Mouse (Mus musculus): ENCODE data around the gene Fbxw22. TPM values are rescaled to one million over a fixed set of nuclear protein-coding genes. Genes with fewer than 3 reads are reported as not detected.
"Not testable (repeated sequence)": the region's sequence is repeated elsewhere in the genome, so short reads cannot be mapped to it uniquely, and the experiment has no call there.

Fbxw22 gene
- not detected in 2 replicates for total RNA-seq (2014; rRNA removed)
- polyA plus RNA-seq (2015; fragmentation: Nextera tagmentation; extraction: Ambion mirVana), result not detected in 2 replicates

DNA sequence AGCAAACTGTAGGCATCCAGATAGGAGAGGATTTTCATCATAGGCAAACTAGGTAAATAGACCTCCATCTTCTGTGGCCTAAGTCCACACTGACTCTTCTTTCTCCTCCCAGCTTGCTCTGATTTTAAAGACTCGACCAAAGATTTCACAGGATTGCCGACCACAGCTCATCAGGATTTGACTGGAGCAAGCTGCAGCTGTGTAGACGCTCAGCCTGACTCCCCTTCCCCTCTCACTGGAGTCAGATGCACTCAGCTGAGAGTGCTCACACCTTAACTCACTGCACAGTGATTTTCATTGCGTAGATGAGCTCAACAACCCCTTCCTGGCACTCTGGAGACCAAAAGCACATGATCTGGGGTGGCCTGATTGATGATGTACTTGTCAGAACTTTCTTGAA is at the start of gene Fbxw22:
TSS of gene Fbxw22 (minus strand) at position 101 of the 400 bp plus-strand sequence.
- not testable (repeated sequence) for H3K27ac ChIP-seq (ENCODE audit: low read depth, low read length)

DNA sequence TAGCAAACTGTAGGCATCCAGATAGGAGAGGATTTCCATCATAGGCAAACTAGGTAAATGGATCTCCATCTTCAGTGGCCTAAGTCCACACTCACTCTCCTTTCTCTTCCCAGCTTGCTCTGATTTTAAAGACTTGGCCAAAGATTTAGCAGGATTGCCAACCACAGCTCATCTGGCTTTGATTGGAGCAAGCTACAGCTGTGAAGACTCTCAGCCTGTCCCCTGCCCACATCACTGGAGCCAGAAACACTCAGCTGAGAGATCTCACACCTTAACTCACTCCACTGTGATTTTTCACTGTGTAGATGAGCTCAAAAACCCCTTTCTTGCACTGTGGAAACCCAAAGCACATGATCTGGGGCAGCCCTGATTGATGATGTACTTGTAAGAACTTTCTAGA is 44.9 kb upstream of the Fbxw22 start, which contains the start of gene Fbxw16:
TSS of gene Fbxw16 (minus strand) at position 101 of the 400 bp plus-strand sequence.
- Histone ChIP-seq H3K9me3 (ENCODE audit: low read length) (no peaks in the 10 kb centered on the region), H3K9ac (replicated peaks; ENCODE audit: low read length, poor library complexity, severe bottlenecking) (no peak within 1 kb of the TSS), H3K36me3 (ENCODE audit: insufficient read depth, low read length) (no peaks in the 10 kb centered on the region), H3K4me3 (ENCODE audit: low read depth, low read length) (no peak within 1 kb of the TSS), H3K27me3 (ENCODE audit: insufficient read depth, low read length) (no peaks in the 10 kb centered on the region), H3K4me2 (ENCODE audit: low read depth, low read length, poor library complexity, severe bottlenecking) (no peak within 1 kb of the TSS), H3K4me1 (ENCODE audit: insufficient read depth, low read length) (no peaks in the 10 kb centered on the region), H3K27ac (ENCODE audit: low read depth, low read length) (no peak within 1 kb of the TSS)
- TF ChIP-seq CTCF (IDR thresholded peaks at IDR 0.05), result no peak
- no peak for DNase-seq (ENCODE audit: low spot score)
- no peak for ATAC-seq (ENCODE audit: low FRiP score)

More for the DNA sequence above, at the start of gene Fbxw22:
- not testable (repeated sequence) for H3K9me3 ChIP-seq (ENCODE audit: low read length); H3K27me3 ChIP-seq (ENCODE audit: insufficient read depth, low read length); ATAC-seq (ENCODE audit: low FRiP score); H3K4me1 ChIP-seq (ENCODE audit: insufficient read depth, low read length); H3K9ac ChIP-seq (replicated peaks; ENCODE audit: low read length, poor library complexity, severe bottlenecking); H3K36me3 ChIP-seq (ENCODE audit: insufficient read depth, low read length); H3K4me2 ChIP-seq (ENCODE audit: low read depth, low read length, poor library complexity, severe bottlenecking); H3K4me3 ChIP-seq (ENCODE audit: low read depth, low read length); DNase-seq (ENCODE audit: low spot score)
- WGBS, result 84% methylated on average over 4 of the region's 4 CpGs

- TF ChIP-seq CTCF (IDR thresholded peaks at IDR 0.05), result no peak
- Histone ChIP-seq H3K27ac (ENCODE audit: low read depth, low read length) (no peak overlapping the region), H3K9ac (replicated peaks; ENCODE audit: low read length, poor library complexity, severe bottlenecking) (no peak overlapping the region), H3K9me3 (ENCODE audit: low read length) (no peaks in the 10 kb centered on the region), H3K4me1 (ENCODE audit: insufficient read depth, low read length) (no peaks in the 10 kb centered on the region), H3K36me3 (ENCODE audit: insufficient read depth, low read length) (no peaks in the 10 kb centered on the region), H3K4me2 (ENCODE audit: low read depth, low read length, poor library complexity, severe bottlenecking) (no peak overlapping the region), H3K27me3 (ENCODE audit: insufficient read depth, low read length) (no peaks in the 10 kb centered on the region), H3K4me3 (ENCODE audit: low read depth, low read length) (no peak overlapping the region)
- 88% methylated on average over 1 of the region's 1 CpGs for WGBS
- DNase-seq (ENCODE audit: low spot score), result no peak
- no peak for ATAC-seq (ENCODE audit: low FRiP score)
Measured at GRCm38 (mm10) chr9:109432956-109433355, 28.9 kb upstream of the Fbxw22 start.

DNA sequence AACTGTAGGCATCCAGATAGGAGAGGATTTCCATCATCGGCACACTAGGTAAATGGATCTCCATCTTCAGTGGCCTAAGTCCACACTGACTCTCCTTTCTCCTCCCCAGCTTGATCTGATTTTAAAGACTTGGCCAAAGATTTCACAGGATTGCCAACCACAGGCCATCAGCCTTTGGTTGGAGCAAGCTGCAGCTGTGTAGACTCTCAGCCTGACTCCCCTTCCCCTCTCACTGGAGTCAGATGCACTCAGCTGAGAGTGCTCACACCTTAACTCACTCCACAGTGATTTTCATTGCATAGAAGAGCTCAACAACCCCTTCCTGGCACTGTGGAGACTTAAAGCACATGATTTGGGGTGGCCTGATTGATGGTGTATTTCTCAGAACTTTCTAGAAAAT is 64.5 kb downstream of the Fbxw22 start, which contains the start of gene Fbxw28:
TSS of gene Fbxw28 (minus strand) at position 101 of the 400 bp plus-strand sequence.
- H3K9ac ChIP-seq (replicated peaks; ENCODE audit: low read length, poor library complexity, severe bottlenecking); H3K4me2 ChIP-seq (ENCODE audit: low read depth, low read length, poor library complexity, severe bottlenecking); H3K4me3 ChIP-seq (ENCODE audit: low read depth, low read length); H3K27me3 ChIP-seq (ENCODE audit: insufficient read depth, low read length); H3K36me3 ChIP-seq (ENCODE audit: insufficient read depth, low read length); DNase-seq (ENCODE audit: low spot score); H3K4me1 ChIP-seq (ENCODE audit: insufficient read depth, low read length); ATAC-seq (ENCODE audit: low FRiP score); H3K9me3 ChIP-seq (ENCODE audit: low read length); H3K27ac ChIP-seq (ENCODE audit: low read depth, low read length): not testable (repeated sequence)
- WGBS, result no CpG with 5 or more reads among the region's 1 CpGs

Other genes with a start within 250 kb of the Fbxw22 start
- gene Fbxw21, start 242.3 kb downstream of the Fbxw22 start, total RNA-seq (2014; rRNA removed), result not detected in 2 replicates
- gene Fbxw21, start 242.3 kb downstream of the Fbxw22 start, polyA plus RNA-seq (2015; fragmentation: Nextera tagmentation; extraction: Ambion mirVana), result not detected in 2 replicates
- not detected in 2 replicates for gene Fbxw13, start 208.3 kb downstream of the Fbxw22 start, total RNA-seq (2014; rRNA removed)
- gene Fbxw13, start 208.3 kb downstream of the Fbxw22 start, polyA plus RNA-seq (2015; fragmentation: Nextera tagmentation; extraction: Ambion mirVana), result 0.16 TPM in 1 of 2 replicates, not detected in the other
- not detected in 2 replicates for gene Fbxw20, start 169.5 kb downstream of the Fbxw22 start, total RNA-seq (2014; rRNA removed)
- gene Fbxw20, start 169.5 kb downstream of the Fbxw22 start, polyA plus RNA-seq (2015; fragmentation: Nextera tagmentation; extraction: Ambion mirVana), result not detected in 2 replicates
- gene Fbxw14, start 116.6 kb downstream of the Fbxw22 start, total RNA-seq (2014; rRNA removed), result not detected in 2 replicates
- not detected in 2 replicates for gene Fbxw14, start 116.6 kb downstream of the Fbxw22 start, polyA plus RNA-seq (2015; fragmentation: Nextera tagmentation; extraction: Ambion mirVana)
- not detected in 2 replicates for gene Fbxw28, start 64.6 kb downstream of the Fbxw22 start, total RNA-seq (2014; rRNA removed)
- gene Fbxw28, start 64.6 kb downstream of the Fbxw22 start, polyA plus RNA-seq (2015; fragmentation: Nextera tagmentation; extraction: Ambion mirVana), result not detected in 2 replicates
- not detected in 2 replicates for gene Fbxw16, start 44.8 kb upstream of the Fbxw22 start, total RNA-seq (2014; rRNA removed)
- not detected in 2 replicates for gene Fbxw16, start 44.8 kb upstream of the Fbxw22 start, polyA plus RNA-seq (2015; fragmentation: Nextera tagmentation; extraction: Ambion mirVana)
- gene Fbxw19, start 91.6 kb upstream of the Fbxw22 start, total RNA-seq (2014; rRNA removed), result not detected in 2 replicates
- not detected in 2 replicates for gene Fbxw19, start 91.6 kb upstream of the Fbxw22 start, polyA plus RNA-seq (2015; fragmentation: Nextera tagmentation; extraction: Ambion mirVana)
- 0.38 TPM in 1 of 2 replicates, not detected in the other for gene Fbxw15, start 164.0 kb upstream of the Fbxw22 start, total RNA-seq (2014; rRNA removed)
- not detected in 2 replicates for gene Fbxw15, start 164.0 kb upstream of the Fbxw22 start, polyA plus RNA-seq (2015; fragmentation: Nextera tagmentation; extraction: Ambion mirVana)
- 0.19 TPM in 1 of 2 replicates, not detected in the other for gene Fbxw24, start 221.8 kb upstream of the Fbxw22 start, total RNA-seq (2014; rRNA removed)
- 0.17 TPM in 1 of 2 replicates, not detected in the other for gene Fbxw24, start 221.8 kb upstream of the Fbxw22 start, polyA plus RNA-seq (2015; fragmentation: Nextera tagmentation; extraction: Ambion mirVana)

All from midbrain, postnatal 0 days (tissue).